Mouse (Mus musculus): ENCODE measurements around the gene Ugt2b34.
"Not testable (repeated sequence)": the region's sequence is repeated elsewhere in the genome, so short reads cannot be mapped to it uniquely, and the experiment has no call there.

Gene Ugt2b34

DNA sequence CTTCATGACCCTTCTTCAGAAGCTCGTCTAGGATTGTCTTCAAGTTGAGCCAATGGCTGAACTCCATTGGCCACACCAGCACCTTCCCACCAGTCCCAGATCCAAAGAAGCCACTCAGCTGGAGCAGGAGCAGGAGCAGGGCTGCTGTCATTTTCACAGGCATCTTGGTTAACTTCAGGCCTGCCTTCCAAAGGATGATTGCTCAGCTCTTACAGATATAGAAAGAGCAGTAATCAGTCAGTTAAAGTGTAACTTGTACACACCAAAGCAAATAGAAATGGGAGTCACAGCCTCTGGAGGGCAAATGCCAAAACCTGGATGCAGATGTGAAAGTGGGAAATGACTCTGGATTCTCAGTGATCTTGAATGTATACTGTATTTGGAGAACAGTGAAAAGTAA lies at the start of gene Ugt2b34:
TSS of gene Ugt2b34 (minus strand) at position 180 of the 400 bp plus-strand sequence.
- DNase-seq: no peak

- no peak for DNase-seq
Measured at GRCm38 (mm10) chr5:86942111-86942510, 35.4 kb upstream of the Ugt2b34 start.

DNA sequence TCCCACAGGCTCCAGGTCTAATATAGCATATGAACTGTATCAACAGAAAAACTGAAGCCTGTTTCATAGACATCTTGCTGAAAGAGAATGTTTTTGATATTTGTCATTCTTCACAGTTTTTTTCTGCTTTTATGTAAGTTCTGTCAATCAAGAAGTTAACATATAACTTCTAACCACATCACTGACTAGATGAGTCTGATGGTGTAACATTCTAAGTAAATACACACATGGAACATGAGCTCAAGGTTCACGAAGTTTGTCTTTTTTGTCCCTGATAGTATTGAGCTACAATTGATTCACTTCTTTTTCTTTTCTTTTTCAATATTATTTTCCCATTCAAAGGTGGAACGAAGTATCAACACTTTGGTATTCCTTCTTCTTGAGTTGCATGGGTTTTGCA lies 19.7 kb upstream of the Ugt2b34 start, which contains the start of gene Ugt2b1:
TSS of gene Ugt2b1 (minus strand) at position 105 of the 400 bp plus-strand sequence.
- no peak for DNase-seq

DNA sequence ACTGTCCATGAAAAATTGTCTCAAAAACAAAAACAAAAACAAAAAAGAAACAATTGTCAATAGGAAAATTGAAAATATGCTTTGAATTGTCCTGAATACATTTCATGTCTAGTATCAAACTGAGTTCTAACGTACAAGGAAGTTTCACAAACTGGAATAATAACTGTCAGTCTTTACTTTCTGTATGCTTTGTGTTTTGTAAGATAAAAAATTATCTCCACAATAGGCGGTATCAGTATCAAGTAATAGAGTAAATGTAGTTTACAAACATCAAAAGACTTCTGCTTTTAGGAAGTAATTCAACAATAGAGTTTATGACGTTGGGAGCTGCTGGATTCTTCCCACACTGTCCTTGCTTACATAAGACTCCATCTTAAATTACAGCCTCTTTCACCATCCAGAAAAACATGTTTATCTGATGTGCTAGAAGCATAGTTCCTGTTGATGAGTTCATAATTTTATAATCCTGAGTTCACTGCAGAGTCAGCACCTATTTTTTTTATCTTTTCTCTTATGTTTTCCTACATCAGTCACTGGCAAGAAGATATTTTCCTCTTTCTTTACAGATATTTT lies 14.0 kb upstream of the Ugt2b34 start:
- no peak for DNase-seq

DNA sequence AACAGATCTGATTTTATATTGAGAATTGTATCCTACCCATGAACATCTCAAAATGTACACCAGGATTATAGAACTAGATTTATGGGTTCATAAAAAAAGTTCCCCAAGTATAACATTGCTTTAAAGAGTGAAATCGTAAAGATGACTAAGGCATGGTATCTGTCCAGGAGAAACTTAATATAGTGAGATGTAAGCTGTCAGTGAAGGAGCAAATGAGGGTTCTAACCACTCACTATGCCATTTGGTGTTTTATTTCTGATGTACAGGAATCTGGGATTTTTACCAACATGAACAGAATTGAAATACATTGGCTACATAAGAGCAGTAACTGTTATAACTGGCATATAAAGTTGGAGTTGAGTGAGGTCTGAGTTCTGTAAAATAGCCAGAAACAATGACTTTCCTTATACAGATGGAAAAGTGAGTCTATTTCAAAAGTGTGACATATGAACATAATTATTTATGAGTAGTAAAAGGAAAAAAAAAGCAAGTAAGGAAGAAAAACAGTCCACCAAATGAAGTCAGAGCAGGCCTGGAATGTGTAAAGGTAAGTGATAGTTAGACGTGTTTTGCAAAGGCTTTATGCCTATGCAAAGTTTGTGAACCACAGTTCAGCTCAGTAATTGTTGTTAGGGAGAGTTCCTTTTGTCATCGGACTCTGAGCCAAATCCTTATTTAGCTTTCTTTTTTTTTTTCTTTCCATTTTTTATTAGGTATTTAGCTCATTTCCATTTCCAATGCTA lies 4.8 kb upstream of the Ugt2b34 start:
- DNase-seq: no peak

GRCm38 (mm10) chr5:86910770-86911169 lies 4.0 kb upstream of the Ugt2b34 start:
- DNase-seq: no peak

DNA sequence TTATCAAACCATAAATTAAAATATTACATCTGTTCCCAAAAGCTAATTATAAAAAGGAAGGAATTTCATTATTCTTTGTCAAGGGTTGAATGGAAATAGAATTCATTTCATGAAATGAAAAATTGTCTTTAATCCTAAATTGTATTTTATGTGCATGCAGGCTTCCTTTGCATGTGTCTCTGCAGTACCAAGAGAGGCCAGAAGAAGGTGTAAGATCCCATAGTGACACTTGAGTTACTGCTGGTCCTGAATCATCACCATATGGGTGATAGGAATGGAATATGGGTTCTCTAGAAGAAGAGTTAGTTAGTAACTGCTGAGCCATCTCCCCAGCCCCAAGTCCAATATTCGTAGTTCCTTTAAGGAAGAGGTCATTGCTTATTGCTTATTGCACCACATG lies 16.8 kb downstream of the Ugt2b34 start:
- DNase-seq: no peak

- no peak for DNase-seq
Measured at GRCm38 (mm10) chr5:86888420-86888819, 18.3 kb downstream of the Ugt2b34 start.

DNA sequence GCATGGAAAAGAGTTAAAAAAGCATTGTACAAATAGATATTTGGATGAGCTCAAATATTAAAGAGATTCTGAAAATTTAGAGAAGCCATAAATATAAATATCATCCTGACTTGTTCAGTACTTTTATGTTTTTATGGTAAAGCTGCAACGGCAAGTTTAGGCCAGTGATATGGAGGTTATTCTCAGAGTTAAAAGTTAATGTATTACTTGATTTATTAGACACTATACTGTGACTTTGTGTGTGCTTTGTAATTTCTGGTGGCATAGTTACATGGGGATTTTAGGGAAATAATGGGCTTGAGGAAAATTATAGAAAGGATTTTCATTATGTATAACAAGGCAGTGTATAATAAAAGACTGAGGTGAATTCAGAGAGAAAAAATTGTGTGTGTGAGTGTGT lies 19.7 kb downstream of the Ugt2b34 start:
- no peak for DNase-seq

DNA sequence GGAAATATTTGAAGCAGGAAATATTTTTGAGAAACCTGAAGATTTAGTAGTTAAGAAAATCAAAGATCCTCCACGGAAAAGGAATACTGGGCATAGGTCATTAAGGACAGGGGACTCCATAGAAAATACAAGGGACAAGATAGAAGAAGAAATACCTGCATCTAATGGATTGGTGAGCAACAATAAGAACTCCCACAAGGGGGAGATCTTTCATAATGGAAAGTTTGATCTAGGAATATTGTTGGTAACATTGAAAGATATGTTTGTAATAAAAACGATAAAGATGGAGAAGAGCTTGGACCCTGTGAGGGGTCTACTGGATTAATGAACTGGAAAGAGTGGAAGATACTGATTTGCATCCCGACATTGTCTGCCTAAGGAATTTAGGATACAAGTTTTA lies 20.1 kb downstream of the Ugt2b34 start:
- no peak for DNase-seq

GRCm38 (mm10) chr5:86871877-86872276 lies 34.9 kb downstream of the Ugt2b34 start:
- DNase-seq: no peak

DNA sequence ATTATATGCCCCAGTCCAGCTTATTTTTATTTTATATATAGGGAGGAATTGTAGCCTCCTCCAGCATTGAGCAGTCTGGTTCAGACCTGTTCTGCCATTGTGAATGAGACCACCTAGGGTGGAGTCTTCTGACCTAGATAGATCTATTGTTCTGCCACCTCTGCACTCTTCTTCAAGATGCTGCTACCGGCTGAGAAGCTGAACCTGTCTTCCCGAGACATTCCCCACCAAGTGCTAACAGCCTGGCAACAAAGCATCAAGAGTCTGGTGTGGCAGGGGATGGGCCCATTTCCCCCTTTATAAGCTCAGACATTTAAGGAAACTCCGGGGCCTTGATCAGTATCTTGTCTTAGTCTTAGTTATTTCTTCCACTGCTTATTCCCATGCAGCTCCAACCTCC lies 48.4 kb downstream of the Ugt2b34 start:
- no peak for DNase-seq

DNA sequence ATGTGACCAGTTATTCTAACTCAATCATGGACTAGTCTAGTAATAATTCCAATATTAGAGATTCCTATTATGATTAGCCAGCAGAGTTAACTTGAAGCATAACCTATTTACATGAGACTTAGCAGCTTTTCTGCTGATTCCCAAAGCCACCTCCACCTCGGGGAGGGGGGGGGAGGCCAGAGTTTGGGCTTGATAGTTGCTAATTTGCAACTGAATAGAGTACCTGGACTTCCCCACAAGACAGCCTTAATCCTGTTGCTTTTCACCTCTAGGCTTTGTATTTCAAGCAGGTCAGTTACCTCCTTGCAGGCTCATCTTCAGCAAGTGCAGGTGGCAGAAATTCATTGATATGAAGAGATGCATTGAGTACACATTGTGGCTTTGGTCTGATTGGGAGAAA lies 49.1 kb downstream of the Ugt2b34 start:
- DNase-seq: no peak

DNA sequence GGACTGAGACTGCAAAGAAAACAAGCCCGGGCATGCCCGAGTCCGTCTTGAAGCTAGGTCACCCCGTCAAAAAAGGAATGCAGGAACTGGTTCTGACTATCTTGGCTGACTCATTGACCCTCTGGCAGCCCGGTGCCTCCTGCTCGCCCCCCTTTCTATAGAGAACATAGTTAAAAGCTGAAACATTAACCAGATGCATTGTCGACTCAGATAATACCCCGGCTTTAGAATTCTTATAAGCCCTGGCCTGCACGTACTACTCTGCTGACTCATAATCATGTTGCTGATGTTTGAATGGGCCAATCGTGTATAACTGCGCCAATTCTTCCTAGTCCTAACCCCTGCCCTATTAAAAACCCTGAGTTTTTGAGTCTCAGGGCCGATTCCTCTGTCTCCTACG lies 50.2 kb downstream of the Ugt2b34 start:
- not testable (repeated sequence) for DNase-seq

DNA sequence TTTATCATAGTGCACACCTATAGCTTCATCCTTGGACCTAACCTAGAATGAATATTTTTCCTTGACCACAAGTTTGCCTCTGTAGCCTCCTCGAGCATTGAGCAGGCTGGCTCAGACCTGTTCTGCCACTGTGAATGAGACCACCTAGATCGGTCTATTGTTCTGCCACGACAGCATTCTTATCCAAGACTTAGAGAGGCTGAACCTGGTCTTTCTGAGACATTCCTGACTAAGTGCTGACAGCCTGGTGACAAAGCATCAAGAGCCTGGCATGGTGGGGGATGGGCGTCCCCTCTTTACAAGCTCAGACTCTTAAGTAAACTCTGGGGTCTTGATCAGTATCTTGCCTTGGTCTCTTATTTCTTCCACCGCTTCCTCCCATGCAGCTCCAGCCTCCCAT lies 55.1 kb downstream of the Ugt2b34 start:
- no peak for DNase-seq

- no peak for DNase-seq
Measured at GRCm38 (mm10) chr5:86850104-86850503, 56.6 kb downstream of the Ugt2b34 start.

- DNase-seq: not testable (repeated sequence)
Measured at GRCm38 (mm10) chr5:86841261-86841660, 65.5 kb downstream of the Ugt2b34 start.

GRCm38 (mm10) chr5:86840207-86840606 lies 66.5 kb downstream of the Ugt2b34 start:
- DNase-seq: no peak

All from thymus, adult 18-20 months (tissue).